Mouse (Mus musculus): Measurements from ENCODE around the gene Nck2. TPM values are rescaled to one million over a fixed set of nuclear protein-coding genes. Genes with fewer than 3 reads are reported as not detected.
A peak's percentile ranks its signal among the peaks of the same experiment; 100 is the strongest.

The Nck2 gene
- polyA plus RNA-seq, 1 experiment from 2014 or later: 53.2 TPM

- Histone ChIP-seq H3K27ac (replicated peaks; ENCODE audit: low read depth, low read length) (no peak overlapping the region), H3K27me3 (ENCODE audit: control insufficient read depth, insufficient read depth, low read length) (no peaks in the 10 kb centered on the region), H3K4me1 (ENCODE audit: control insufficient read depth, insufficient read depth, low read length) (peaks cover 31% of the 10 kb centered on the region), H3K36me3 (ENCODE audit: control insufficient read depth, insufficient read depth, low read length) (no peaks in the 10 kb centered on the region), H3K9me3 (ENCODE audit: control insufficient read depth, low read length) (no peaks in the 10 kb centered on the region), H3K4me3 (ENCODE audit: low read depth, low read length) (no peak overlapping the region), H3K4me2 (ENCODE audit: low read depth, severe bottlenecking) (no peak overlapping the region), H3K9ac (ENCODE audit: low read length) (no peak overlapping the region)
- DNase-seq (ENCODE audit: low spot score): no peak
- ATAC-seq (ENCODE audit: insufficient number of reproducible peaks, low FRiP score, low TSS enrichment, low read depth): no peak
- 90% methylated on average over 3 of the region's 3 CpGs for WGBS
These were observed 24.6 kb downstream of the Nck2 start for GRCm38 (mm10) chr1:43468978-43469377.

DNA sequence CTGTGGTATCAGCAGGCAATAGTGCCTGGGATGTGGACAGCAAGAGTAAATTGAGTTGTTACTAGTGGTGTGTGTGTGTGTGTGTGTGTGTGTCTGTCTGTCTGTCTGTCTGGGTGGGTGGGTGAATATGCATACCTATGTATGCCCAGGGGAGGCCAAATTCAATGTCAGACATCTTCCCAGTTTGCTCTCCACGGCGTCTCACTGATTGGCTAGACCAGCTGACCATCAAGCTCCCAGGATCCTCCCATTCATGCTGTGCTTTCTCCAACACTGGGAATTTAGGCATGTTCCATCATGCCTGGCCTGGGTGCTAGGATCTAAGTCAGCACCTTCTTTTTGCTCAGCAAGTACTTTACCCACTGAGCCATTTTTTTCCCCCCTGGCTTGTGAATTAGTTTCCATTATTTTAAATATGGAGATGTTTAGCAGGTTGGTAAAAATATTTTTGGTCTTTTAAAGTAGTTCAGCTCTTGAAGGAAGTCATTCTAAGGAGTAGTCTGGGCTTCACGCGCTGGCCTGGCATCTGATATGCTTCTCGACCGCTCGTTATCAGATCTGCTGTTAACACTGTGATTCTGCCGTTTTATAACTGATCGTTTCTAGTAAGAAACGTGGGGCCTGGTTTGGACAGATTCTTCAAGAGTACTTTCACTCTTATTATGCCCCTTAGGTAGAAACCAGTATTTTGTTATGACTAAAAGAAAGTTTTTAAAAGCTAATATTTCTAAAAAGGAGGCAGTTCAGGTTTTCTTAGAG, 26.2 kb downstream of the Nck2 start:
- WGBS: 78% methylated on average over 10 of the region's 10 CpGs
- H3K27ac ChIP-seq (replicated peaks; ENCODE audit: low read depth, low read length): no peak overlapping the region
- no peaks in the 10 kb centered on the region for H3K9me3 ChIP-seq (ENCODE audit: control insufficient read depth, low read length)
- DNase-seq (ENCODE audit: low spot score) (no peak), ATAC-seq (ENCODE audit: insufficient number of reproducible peaks, low FRiP score, low TSS enrichment, low read depth) (no peak)
- H3K4me1 ChIP-seq (ENCODE audit: control insufficient read depth, insufficient read depth, low read length): peaks cover 38% of the 10 kb centered on the region
- H3K36me3 ChIP-seq (ENCODE audit: control insufficient read depth, insufficient read depth, low read length): no peaks in the 10 kb centered on the region
- H3K9ac ChIP-seq (ENCODE audit: low read length): no peak overlapping the region
- no peak overlapping the region for H3K4me2 ChIP-seq (ENCODE audit: low read depth, severe bottlenecking)
- H3K4me3 ChIP-seq (ENCODE audit: low read depth, low read length): no peak overlapping the region
- no peaks in the 10 kb centered on the region for H3K27me3 ChIP-seq (ENCODE audit: control insufficient read depth, insufficient read depth, low read length)

GRCm38 (mm10) chr1:43471180-43472045, 27.0 kb downstream of the Nck2 start:
- H3K9ac ChIP-seq (ENCODE audit: low read length): no peak overlapping the region
- no peaks in the 10 kb centered on the region for H3K27me3 ChIP-seq (ENCODE audit: control insufficient read depth, insufficient read depth, low read length)
- H3K4me1 ChIP-seq (ENCODE audit: control insufficient read depth, insufficient read depth, low read length): peaks cover 31% of the 10 kb centered on the region
- no peaks in the 10 kb centered on the region for H3K36me3 ChIP-seq (ENCODE audit: control insufficient read depth, insufficient read depth, low read length)
- no peaks in the 10 kb centered on the region for H3K9me3 ChIP-seq (ENCODE audit: control insufficient read depth, low read length)
- WGBS: 89% methylated on average over 4 of the region's 4 CpGs
- no peak overlapping the region for H3K27ac ChIP-seq (replicated peaks; ENCODE audit: low read depth, low read length)
- H3K4me3 ChIP-seq (ENCODE audit: low read depth, low read length): no peak overlapping the region
- no peak overlapping the region for H3K4me2 ChIP-seq (ENCODE audit: low read depth, severe bottlenecking)
- ATAC-seq (ENCODE audit: insufficient number of reproducible peaks, low FRiP score, low TSS enrichment, low read depth): no peak
- DNase-seq (ENCODE audit: low spot score): no peak

GRCm38 (mm10) chr1:43472046-43472649, 27.8 kb downstream of the Nck2 start:
- Histone ChIP-seq H3K27me3 (ENCODE audit: control insufficient read depth, insufficient read depth, low read length) (no peaks in the 10 kb centered on the region), H3K9ac (ENCODE audit: low read length) (no peak overlapping the region), H3K4me3 (ENCODE audit: low read depth, low read length) (no peak overlapping the region), H3K27ac (replicated peaks; ENCODE audit: low read depth, low read length) (no peak overlapping the region), H3K9me3 (ENCODE audit: control insufficient read depth, low read length) (no peaks in the 10 kb centered on the region), H3K4me1 (ENCODE audit: control insufficient read depth, insufficient read depth, low read length) (peaks cover 29% of the 10 kb centered on the region), H3K36me3 (ENCODE audit: control insufficient read depth, insufficient read depth, low read length) (no peaks in the 10 kb centered on the region), H3K4me2 (ENCODE audit: low read depth, severe bottlenecking) (no peak overlapping the region)
- ATAC-seq (ENCODE audit: insufficient number of reproducible peaks, low FRiP score, low TSS enrichment, low read depth) (no peak), DNase-seq (ENCODE audit: low spot score) (no peak)
- 70% methylated on average over 8 of the region's 8 CpGs for WGBS

GRCm38 (mm10) chr1:43473734-43474534, 29.6 kb downstream of the Nck2 start:
- no peak for DNase-seq (ENCODE audit: low spot score)
- Histone ChIP-seq H3K4me1 (ENCODE audit: control insufficient read depth, insufficient read depth, low read length) (peaks cover 19% of the 10 kb centered on the region), H3K9ac (ENCODE audit: low read length) (no peak overlapping the region), H3K4me3 (ENCODE audit: low read depth, low read length) (no peak overlapping the region), H3K36me3 (ENCODE audit: control insufficient read depth, insufficient read depth, low read length) (no peaks in the 10 kb centered on the region), H3K4me2 (ENCODE audit: low read depth, severe bottlenecking) (no peak overlapping the region), H3K9me3 (ENCODE audit: control insufficient read depth, low read length) (no peaks in the 10 kb centered on the region), H3K27me3 (ENCODE audit: control insufficient read depth, insufficient read depth, low read length) (no peaks in the 10 kb centered on the region), H3K27ac (replicated peaks; ENCODE audit: low read depth, low read length) (no peak overlapping the region)
- WGBS: 88% methylated on average over 5 of the region's 5 CpGs
- ATAC-seq (ENCODE audit: insufficient number of reproducible peaks, low FRiP score, low TSS enrichment, low read depth): no peak

DNA sequence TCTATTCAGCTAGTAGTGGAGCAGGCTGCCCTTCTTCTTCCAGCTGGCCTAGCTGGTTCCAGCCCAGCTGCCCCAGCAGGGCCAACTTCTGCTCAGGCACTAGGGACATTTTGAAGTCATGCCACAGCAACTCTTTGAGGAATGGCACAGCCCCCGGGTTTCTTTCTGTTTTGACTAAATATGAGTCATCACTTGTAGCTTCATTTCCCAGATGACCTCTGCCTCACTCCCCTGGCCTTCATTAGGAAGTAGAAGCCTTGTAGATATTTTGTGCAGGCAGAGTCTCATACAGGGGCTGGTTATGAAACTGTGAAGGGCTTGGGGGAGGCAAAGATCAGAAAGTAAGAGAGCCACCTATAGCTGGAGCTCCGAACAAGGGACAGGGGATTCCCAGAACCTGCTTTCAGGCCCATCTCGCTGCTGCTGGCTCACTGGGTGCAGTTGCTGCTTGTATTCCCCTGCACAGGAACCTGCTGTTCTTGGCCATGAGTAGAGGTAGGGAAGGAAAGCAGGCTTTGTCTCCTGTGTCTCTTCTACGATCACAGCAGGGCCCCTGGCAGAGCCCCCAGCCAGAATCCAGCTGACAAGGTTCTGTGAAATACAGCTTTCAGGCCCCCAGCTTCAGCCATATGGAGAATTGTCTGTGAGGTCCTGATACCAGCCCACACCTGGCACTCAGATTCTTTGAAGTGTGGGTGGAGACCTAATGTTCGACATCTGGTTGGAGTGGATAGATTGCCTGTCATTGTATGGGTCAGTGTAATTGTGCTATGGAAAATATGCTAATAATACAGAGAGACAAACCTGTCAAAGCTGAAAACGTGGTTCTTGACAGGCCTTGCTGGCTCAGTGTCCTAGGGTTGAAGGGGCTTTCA, 30.4 kb downstream of the Nck2 start:
- no peak for DNase-seq (ENCODE audit: low spot score)
- H3K27me3 ChIP-seq (ENCODE audit: control insufficient read depth, insufficient read depth, low read length): no peaks in the 10 kb centered on the region
- H3K9ac ChIP-seq (ENCODE audit: low read length): no peak overlapping the region
- no peak overlapping the region for H3K4me2 ChIP-seq (ENCODE audit: low read depth, severe bottlenecking)
- 0 out of 2 replicates have a peak overlapping the region, but pooled peaks have one; percentile 47 for H3K27ac ChIP-seq (replicated peaks; ENCODE audit: low read depth, low read length)
- no peaks in the 10 kb centered on the region for H3K36me3 ChIP-seq (ENCODE audit: control insufficient read depth, insufficient read depth, low read length)
- H3K4me3 ChIP-seq (ENCODE audit: low read depth, low read length): no peak overlapping the region
- WGBS: 69% methylated on average over 6 of the region's 6 CpGs
- H3K4me1 ChIP-seq (ENCODE audit: control insufficient read depth, insufficient read depth, low read length): peaks cover 19% of the 10 kb centered on the region
- no peaks in the 10 kb centered on the region for H3K9me3 ChIP-seq (ENCODE audit: control insufficient read depth, low read length)
- ATAC-seq (ENCODE audit: insufficient number of reproducible peaks, low FRiP score, low TSS enrichment, low read depth): peak; percentile 39; the same call in 1 of the 2 replicates

DNA sequence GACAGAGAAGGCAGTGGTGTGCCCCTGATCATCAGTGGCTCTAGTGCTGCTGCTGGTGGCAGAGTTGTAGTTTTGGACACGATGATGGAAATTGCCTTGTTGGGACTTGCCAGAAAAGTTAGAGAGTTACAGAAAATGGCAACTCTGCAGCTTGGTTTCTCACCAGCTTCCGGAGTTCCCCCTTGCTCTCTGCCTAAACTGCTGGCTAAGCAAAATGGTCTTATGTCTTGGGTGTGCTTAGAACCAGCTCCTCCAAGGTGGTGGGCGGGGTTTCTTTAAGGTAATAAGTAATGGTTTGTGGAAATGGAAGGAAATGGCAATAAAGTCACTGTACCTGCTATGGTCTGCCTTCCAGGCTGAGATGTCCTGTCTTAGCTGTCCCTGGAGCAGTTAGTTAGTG, 33.6 kb downstream of the Nck2 start:
- Histone ChIP-seq H3K27ac (replicated peaks; ENCODE audit: low read depth, low read length) (no peak overlapping the region), H3K36me3 (ENCODE audit: control insufficient read depth, insufficient read depth, low read length) (no peaks in the 10 kb centered on the region), H3K27me3 (ENCODE audit: control insufficient read depth, insufficient read depth, low read length) (no peaks in the 10 kb centered on the region), H3K9ac (ENCODE audit: low read length) (no peak overlapping the region), H3K9me3 (ENCODE audit: control insufficient read depth, low read length) (no peaks in the 10 kb centered on the region), H3K4me1 (ENCODE audit: control insufficient read depth, insufficient read depth, low read length) (peaks cover 11% of the 10 kb centered on the region), H3K4me3 (ENCODE audit: low read depth, low read length) (no peak overlapping the region), H3K4me2 (ENCODE audit: low read depth, severe bottlenecking) (no peak overlapping the region)
- DNase-seq (ENCODE audit: low spot score): no peak
- 91% methylated on average over 3 of the region's 3 CpGs for WGBS
- no peak for ATAC-seq (ENCODE audit: insufficient number of reproducible peaks, low FRiP score, low TSS enrichment, low read depth)
